Mouse (Mus musculus) intestine, embryonic 16.5 days (tissue): ENCODE results near the gene Serpinf2. TPM values are rescaled to one million over a fixed set of nuclear protein-coding genes. Genes with fewer than 3 reads are reported as not detected.

Experiments used
- ATAC-seq: fragments of 200-750 bp; cut with Nextera tagmentation; 2 replicates; pipeline ENCODE4 v1.8.0; 2017; ENCODE audit warnings: moderate TSS enrichment, moderate library complexity
- H3K27ac ChIP-seq: fragments of 300-500 bp; sonication (generic); 2 replicates; pipeline ENCODE4 v1.5.1; 2014; ENCODE audit warnings: mild to moderate bottlenecking, low read length
- H3K27me3 ChIP-seq: fragments of 300-500 bp; sonication (generic); replicated peaks from 2 replicates; pipeline ENCODE4 v1.6.1; 2014; ENCODE audit warnings: low read length, control low read depth, mixed read lengths; ENCODE audit not compliant: control insufficient read depth, insufficient read depth
- H3K36me3 ChIP-seq: fragments of 300-500 bp; sonication (generic); 2 replicates; pipeline ENCODE4 v1.6.1; 2014; ENCODE audit warnings: low read length, control low read depth; ENCODE audit not compliant: control insufficient read depth, insufficient read depth
- H3K4me1 ChIP-seq: fragments of 300-500 bp; sonication (generic); 2 replicates; pipeline ENCODE4 v1.6.1; 2014; ENCODE audit warnings: low read length, control low read depth, mixed read lengths; ENCODE audit not compliant: control insufficient read depth, insufficient read depth
- H3K4me2 ChIP-seq: fragments of 300-500 bp; sonication (generic); 2 replicates; pipeline ENCODE4 v1.6.1; 2014; ENCODE audit warnings: low read depth, low read length, control low read depth
- H3K4me3 ChIP-seq: fragments of 300-500 bp; sonication (generic); 2 replicates; pipeline ENCODE4 v1.5.1; 2014; ENCODE audit warnings: mild to moderate bottlenecking, low read length
- H3K9ac ChIP-seq: fragments of 300-500 bp; sonication (generic); 2 replicates; pipeline ENCODE4 v1.6.1; 2014; ENCODE audit warnings: low read depth, low read length
- H3K9me3 ChIP-seq: fragments of 300-500 bp; sonication (generic); 2 replicates; pipeline ENCODE4 v1.6.1; 2016; ENCODE audit warnings: low read length, control low read depth; ENCODE audit not compliant: control insufficient read depth
- WGBS: fragments of 180-500 bp; shearing (Covaris S2); extraction: QIAGEN DNeasy Blood & Tissue Kit; methylation state at CpG from one replicate; pipeline ENCODE4 v1.1.7; 2014; 5-methylcytosine and 5-hydroxymethylcytosine counted together
- polyA plus RNA-seq: library from polyadenylated mRNA; unstranded; fragments of >200 nt; fragmentation: Nextera tagmentation; extraction: Ambion mirVana; gene quantifications from 2 replicates; pipeline ENCODE4 v1.2.1, GENCODE M21; 2015

The Serpinf2 gene
- polyA plus RNA-seq, 1 experiment from 2014 or later = 32.8 TPM

DNA sequence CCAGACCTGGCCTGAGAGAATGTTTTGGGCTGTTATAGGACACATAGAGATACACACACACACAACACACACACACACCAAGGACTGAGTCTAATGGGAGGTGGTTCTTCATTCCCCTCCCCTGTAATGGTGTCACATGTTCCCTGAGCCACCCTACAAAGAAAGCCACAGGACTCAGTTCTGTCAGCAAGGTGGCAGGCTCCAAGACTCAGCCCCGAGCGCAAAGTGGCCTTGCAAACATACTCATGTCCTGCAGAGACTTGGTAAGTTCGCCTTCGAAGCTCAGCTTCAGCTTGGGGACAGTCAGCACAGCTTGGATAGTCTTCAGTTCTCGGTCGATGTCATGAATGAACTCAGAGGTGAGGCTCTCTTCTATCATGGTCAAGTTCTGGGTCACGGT is 28.8 kb downstream of the Serpinf2 start:
- Histone ChIP-seq H3K27me3 (no peaks in the 10 kb centered on the region), H3K36me3 (no peaks in the 10 kb centered on the region), H3K4me2 (no peak overlapping the region), H3K4me1 (no peaks in the 10 kb centered on the region), H3K27ac (no peak overlapping the region), H3K9me3 (no peaks in the 10 kb centered on the region), H3K4me3 (no peak overlapping the region), H3K9ac (no peak overlapping the region)
- no peak for ATAC-seq
- 83% methylated on average over 7 of the region's 7 CpGs for WGBS

DNA sequence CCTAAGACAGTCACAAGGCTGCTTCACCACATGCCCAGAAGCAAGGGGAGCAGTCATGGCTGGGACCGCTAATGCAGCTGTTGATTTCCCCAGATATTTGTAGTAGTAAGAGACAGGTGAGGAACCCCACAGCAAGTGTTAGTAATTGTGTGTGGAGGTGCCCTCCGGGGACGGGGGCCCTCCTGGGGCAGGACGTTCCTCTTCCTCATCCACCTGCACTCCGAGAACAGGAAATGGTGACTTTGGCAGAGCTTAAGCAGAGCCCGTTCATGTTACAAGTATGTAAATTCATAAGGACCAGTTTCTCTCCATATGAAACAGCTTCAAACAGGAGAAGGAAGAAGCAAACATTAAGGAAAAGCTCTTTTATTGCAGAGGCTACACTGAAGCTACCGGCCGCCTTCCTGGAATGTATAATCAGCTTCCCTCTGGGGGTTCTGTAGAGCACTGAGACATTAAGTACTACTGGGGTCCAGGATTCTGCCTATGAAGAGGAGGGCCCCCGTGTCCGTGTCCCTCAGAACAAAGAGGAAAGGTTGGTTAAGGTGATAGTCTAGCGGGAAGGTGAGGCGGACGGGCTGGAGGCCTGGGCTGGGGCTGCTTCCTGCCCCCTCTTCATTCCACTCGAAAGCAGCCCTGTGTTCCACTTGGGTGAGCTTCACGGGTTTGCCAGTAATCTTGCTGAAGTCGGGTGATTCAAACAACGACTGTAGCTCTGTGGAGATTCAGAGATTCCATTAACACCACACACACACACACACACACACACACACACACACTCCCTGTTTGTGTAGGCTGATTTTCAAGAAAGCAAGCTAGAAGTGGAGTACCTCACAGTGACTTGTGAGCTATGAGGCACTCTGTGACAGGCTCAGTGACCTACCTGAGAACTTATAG is 29.5 kb downstream of the Serpinf2 start:
- Histone ChIP-seq H3K9ac (no peak overlapping the region), H3K4me3 (no peak overlapping the region), H3K4me1 (no peaks in the 10 kb centered on the region), H3K4me2 (no peak overlapping the region), H3K36me3 (no peaks in the 10 kb centered on the region), H3K27me3 (no peaks in the 10 kb centered on the region), H3K27ac (no peak overlapping the region), H3K9me3 (no peaks in the 10 kb centered on the region)
- 74% methylated on average over 17 of the region's 17 CpGs for WGBS
- no peak for ATAC-seq

DNA sequence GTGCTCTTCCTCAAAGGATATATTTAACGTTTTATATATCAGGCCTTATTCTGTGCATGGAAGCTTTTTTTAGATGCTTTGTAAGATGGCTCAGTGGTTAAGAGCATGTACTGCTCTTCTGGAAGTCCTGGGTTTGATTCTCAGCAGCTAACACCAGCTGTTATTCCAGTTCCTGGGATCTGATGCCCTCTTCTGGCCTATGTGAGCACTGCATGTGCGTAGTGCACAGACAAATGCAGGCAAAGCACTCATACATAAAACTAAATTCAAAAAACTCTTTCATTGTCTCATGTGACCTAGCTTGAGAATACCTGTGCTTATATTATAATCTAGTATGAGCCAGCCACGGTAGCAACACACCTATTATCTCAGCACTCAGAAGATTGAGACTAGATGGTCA is 32.5 kb downstream of the Serpinf2 start:
- Histone ChIP-seq H3K9ac (no peak overlapping the region), H3K4me3 (no peak overlapping the region), H3K27me3 (no peaks in the 10 kb centered on the region), H3K27ac (no peak overlapping the region), H3K4me1 (no peaks in the 10 kb centered on the region; the same call in 1 of the 2 replicates), H3K36me3 (no peaks in the 10 kb centered on the region), H3K9me3 (no peaks in the 10 kb centered on the region), H3K4me2 (no peak overlapping the region)
- ATAC-seq = no peak
- WGBS = 39% methylated on average over 3 of the region's 3 CpGs

DNA sequence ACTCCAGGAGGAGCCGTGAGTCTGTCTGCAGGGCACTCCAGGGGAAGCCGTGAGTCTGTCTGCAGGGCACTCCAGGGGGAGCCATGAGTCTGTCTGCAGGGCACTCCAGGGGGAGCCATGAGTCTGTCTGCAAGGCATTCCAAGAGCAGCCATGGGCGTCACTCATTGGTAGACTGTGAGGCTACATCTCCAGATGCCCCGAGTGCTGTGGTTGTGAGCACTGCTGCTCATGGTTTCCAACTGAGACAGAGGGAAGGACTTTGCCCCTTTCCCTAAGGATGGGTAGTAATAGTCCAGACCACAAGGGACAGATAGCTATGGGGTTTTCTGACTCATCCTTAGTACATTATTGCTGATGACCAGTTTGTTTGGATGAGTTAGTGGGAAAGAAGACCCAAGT is 33.3 kb downstream of the Serpinf2 start:
- no peak for ATAC-seq
- no peaks in the 10 kb centered on the region for H3K36me3 ChIP-seq
- 66% methylated on average over 4 of the region's 4 CpGs for WGBS

DNA sequence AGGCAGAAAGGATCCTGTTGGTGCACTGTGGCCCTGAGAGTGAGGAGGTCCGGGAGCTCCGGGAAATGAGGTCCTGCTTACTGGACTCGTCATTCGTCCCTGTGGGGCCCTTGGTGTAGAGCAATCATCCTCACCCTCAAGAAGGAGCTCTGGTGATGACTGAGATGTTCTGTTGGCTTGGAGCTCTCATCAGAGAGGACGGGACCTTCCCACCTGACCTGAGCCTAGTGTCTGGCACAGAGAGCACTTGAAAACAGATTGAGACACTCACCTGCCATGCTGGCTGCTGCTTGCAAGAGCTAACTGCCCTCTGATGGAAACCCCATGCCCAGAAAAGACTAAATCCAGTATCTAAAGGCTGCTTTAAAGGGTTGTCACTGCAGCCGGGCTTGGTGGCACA is 34.6 kb downstream of the Serpinf2 start:
- H3K9ac ChIP-seq = no peak overlapping the region
- 92% methylated on average over 6 of the region's 6 CpGs for WGBS
- no peak overlapping the region for H3K4me2 ChIP-seq
- no peaks in the 10 kb centered on the region for H3K9me3 ChIP-seq
- no peak overlapping the region for H3K27ac ChIP-seq
- no peaks in the 10 kb centered on the region; the same call in 1 of the 2 replicates for H3K4me1 ChIP-seq
- ATAC-seq = no peak
- no peaks in the 10 kb centered on the region for H3K27me3 ChIP-seq
- no peaks in the 10 kb centered on the region for H3K36me3 ChIP-seq
- H3K4me3 ChIP-seq = no peak overlapping the region

More for the DNA sequence above, 33.3 kb downstream of the Serpinf2 start:
- H3K9me3 ChIP-seq = no peaks in the 10 kb centered on the region
- no peak overlapping the region for H3K9ac ChIP-seq
- H3K4me1 ChIP-seq = no peaks in the 10 kb centered on the region; the same call in 1 of the 2 replicates
- H3K4me3 ChIP-seq = no peak overlapping the region
- H3K27me3 ChIP-seq = no peaks in the 10 kb centered on the region
- no peak overlapping the region for H3K4me2 ChIP-seq
- H3K27ac ChIP-seq = no peak overlapping the region

- Histone ChIP-seq H3K4me3 (no peak overlapping the region), H3K36me3 (no peaks in the 10 kb centered on the region), H3K9ac (no peak overlapping the region), H3K27me3 (no peaks in the 10 kb centered on the region), H3K4me1 (no peaks in the 10 kb centered on the region; the same call in 1 of the 2 replicates), H3K27ac (0 out of 2 replicates have a peak overlapping the region, but pooled peaks have one; percentile 6), H3K9me3 (no peaks in the 10 kb centered on the region), H3K4me2 (no peak overlapping the region)
- ATAC-seq = peak; percentile 38; the same call in 1 of the 2 replicates
- WGBS = 66% methylated on average over 6 of the region's 6 CpGs
These were observed 35.9 kb downstream of the Serpinf2 start for GRCm38 (mm10) chr11:75403301-75404052.

DNA sequence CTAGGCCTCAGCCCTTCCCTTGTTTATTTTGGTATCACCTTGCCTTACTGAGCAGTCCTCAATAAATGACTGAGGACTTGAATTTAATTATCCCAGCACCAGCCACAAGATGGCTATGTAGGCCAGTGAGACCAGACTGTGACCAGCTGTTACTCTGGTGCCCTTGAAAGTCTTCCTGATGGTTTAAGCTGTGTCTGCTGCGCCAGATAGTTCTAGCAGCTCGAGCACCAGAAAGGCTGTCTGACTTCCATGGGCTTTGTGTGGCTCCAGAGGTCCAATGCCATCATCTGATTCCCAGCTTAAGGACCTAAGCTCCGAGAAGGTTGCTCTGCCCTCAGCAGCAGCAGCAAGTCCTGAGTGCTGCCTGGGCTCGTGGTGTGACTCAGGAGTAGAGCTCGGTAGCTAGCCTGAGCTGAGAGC is 37.1 kb downstream of the Serpinf2 start:
- peak; percentile 72 for ATAC-seq
- Histone ChIP-seq H3K4me1 (no peaks in the 10 kb centered on the region; the same call in 1 of the 2 replicates), H3K9ac (peak overlapping the region; percentile 36; the same call in 1 of the 2 replicates), H3K36me3 (no peaks in the 10 kb centered on the region), H3K27ac (no peak overlapping the region), H3K27me3 (no peaks in the 10 kb centered on the region), H3K9me3 (no peaks in the 10 kb centered on the region), H3K4me2 (no peak overlapping the region), H3K4me3 (no peak overlapping the region)
- 54% methylated on average over 5 of the region's 5 CpGs for WGBS

- no peak overlapping the region for H3K4me3 ChIP-seq
- no peaks in the 10 kb centered on the region for H3K27me3 ChIP-seq
- no peak overlapping the region for H3K27ac ChIP-seq
- 71% methylated on average over 9 of the region's 9 CpGs for WGBS
- no peak overlapping the region for H3K9ac ChIP-seq
- ATAC-seq = no peak
- no peaks in the 10 kb centered on the region for H3K9me3 ChIP-seq
- no peaks in the 10 kb centered on the region for H3K36me3 ChIP-seq
- no peak overlapping the region for H3K4me2 ChIP-seq
- H3K4me1 ChIP-seq = no peaks in the 10 kb centered on the region; the same call in 1 of the 2 replicates
These were observed 39.3 kb downstream of the Serpinf2 start for GRCm38 (mm10) chr11:75400099-75400498.

DNA sequence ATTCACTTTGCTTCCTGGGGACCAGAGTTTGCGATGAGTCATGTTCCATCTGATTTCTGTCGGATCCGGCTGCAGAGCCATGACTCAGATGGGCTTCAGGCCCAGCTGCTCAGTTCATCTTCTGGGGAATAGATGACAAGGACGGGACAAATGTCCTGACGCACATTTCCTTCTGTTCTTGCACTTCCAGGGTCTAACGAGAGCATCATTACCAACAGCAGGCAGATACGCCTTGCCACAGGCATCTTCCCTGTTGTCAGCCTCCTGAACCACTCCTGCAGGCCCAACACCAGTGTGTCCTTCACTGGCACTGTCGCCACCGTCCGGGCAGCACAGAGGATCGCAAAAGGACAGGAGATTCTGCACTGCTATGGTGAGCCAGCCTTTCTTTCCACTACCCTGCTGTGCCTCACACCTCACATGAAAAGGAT is 40.0 kb downstream of the Serpinf2 start:
- ATAC-seq = no peak
- Histone ChIP-seq H3K27ac (no peak overlapping the region), H3K36me3 (no peaks in the 10 kb centered on the region), H3K4me1 (no peaks in the 10 kb centered on the region; the same call in 1 of the 2 replicates), H3K27me3 (no peaks in the 10 kb centered on the region), H3K4me2 (no peak overlapping the region), H3K4me3 (no peak overlapping the region), H3K9ac (no peak overlapping the region), H3K9me3 (no peaks in the 10 kb centered on the region)
- 84% methylated on average over 11 of the region's 11 CpGs for WGBS
